Mouse (Mus musculus) liver, embryonic 14.5 days (tissue): ENCODE measurements around the gene Ccl24. TPM values are rescaled to one million over a fixed set of nuclear protein-coding genes. Genes with fewer than 3 reads are reported as not detected.

Source experiments
- ATAC-seq: fragments of 200-750 bp; cut with Nextera tagmentation; 2 replicates; pipeline ENCODE4 v1.8.0; 2017; ENCODE audit warnings: moderate number of reproducible peaks, mild to moderate bottlenecking, moderate library complexity; ENCODE audit not compliant: insufficient read depth
- DNase-seq, 3 experiments: peaks; one replicate each; pipeline ENCODE4 v3.0.0-alpha.2; 2012 to 2013; ENCODE audit warnings: low read depth in 3 of 3, low spot score in 3 of 3
- H3K27ac ChIP-seq: fragments of 300-500 bp; sonication (generic); 2 replicates; pipeline ENCODE4 v1.5.1; 2014; ENCODE audit warnings: moderate library complexity, mild to moderate bottlenecking, control low read depth, inconsistent platforms
- H3K27me3 ChIP-seq: fragments of 300-500 bp; sonication (generic); 2 replicates; pipeline ENCODE4 v1.6.1; 2014; ENCODE audit warnings: mild to moderate bottlenecking, low read length, moderate library complexity; ENCODE audit not compliant: control insufficient read depth, insufficient read depth
- H3K36me3 ChIP-seq: fragments of 300-500 bp; sonication (generic); replicated peaks from 2 replicates; pipeline ENCODE4 v1.6.1; 2014; ENCODE audit warnings: low read depth; ENCODE audit not compliant: control insufficient read depth, insufficient read depth
- H3K4me1 ChIP-seq, 2 experiments: fragments of 200-500 bp in 1 of 2; fragments of 300-500 bp in 1 of 2; sonication (generic) in 1 of 2; replicated peaks; 2 replicates each; pipeline ENCODE4 v1.6.1; 2012 to 2014; ENCODE audit warnings: antibody characterized with exemption in 1 of 2, inconsistent platforms in 1 of 2, low read length in 1 of 2; ENCODE audit not compliant: control insufficient read depth in 2 of 2, insufficient read depth in 2 of 2
- H3K4me2 ChIP-seq: fragments of 300-500 bp; sonication (generic); 2 replicates; pipeline ENCODE4 v1.6.1; 2014; ENCODE audit warnings: low read depth, mild to moderate bottlenecking, control low read depth, moderate library complexity
- H3K4me3 ChIP-seq, 2 experiments: fragments of 200-500 bp in 1 of 2; fragments of 300-500 bp in 1 of 2; sonication (generic) in 1 of 2; 2 replicates each; pipeline ENCODE4 v1.5.1; 2012 to 2014; ENCODE audit warnings: low read depth in 2 of 2, low read length in 2 of 2, mild to moderate bottlenecking in 2 of 2, control low read depth in 1 of 2, inconsistent platforms in 1 of 2, moderate library complexity in 1 of 2; ENCODE audit not compliant: insufficient read depth in 1 of 2
- H3K9ac ChIP-seq: fragments of 300-500 bp; sonication (generic); replicated peaks from 2 replicates; pipeline ENCODE4 v1.6.1; 2014; ENCODE audit warnings: mild to moderate bottlenecking, control low read depth, moderate library complexity
- H3K9me3 ChIP-seq: fragments of 300-500 bp; sonication (generic); 2 replicates; pipeline ENCODE4 v1.6.1; 2016; ENCODE audit warnings: low read length, mixed read lengths; ENCODE audit not compliant: control insufficient read depth
- CTCF ChIP-seq: IDR thresholded peaks from 2 replicates; pipeline ENCODE4 v1.5.1; 2016; ENCODE audit warnings: antibody characterized with exemption, low read depth, control low read depth
- EP300 ChIP-seq: IDR thresholded peaks from 2 replicates; pipeline ENCODE4 v1.6.1; 2016; ENCODE audit warnings: antibody characterized with exemption, low read depth
- WGBS: fragments of 180-500 bp; shearing (Covaris S2); extraction: QIAGEN DNeasy Blood & Tissue Kit; methylation state at CpG from one replicate; pipeline ENCODE4 v1.1.7; 2014; ENCODE audit not compliant: insufficient replicate concordance; 5-methylcytosine and 5-hydroxymethylcytosine counted together
- polyA plus RNA-seq, 2 experiments: library from polyadenylated mRNA; depleted of rRNA in 1 of 2; stranded (reverse) in 1 of 2; unstranded in 1 of 2; fragments of >200 nt; fragmentation: Nextera tagmentation in 1 of 2; extraction: Ambion mirVana in 1 of 2; gene quantifications; 2 replicates each; pipeline versions ENCODE4 v1.2.1 to v1.2.3; 2012 to 2014

The Ccl24 gene
- polyA plus RNA-seq, 2 experiments = 11.8 to 14.4 TPM

DNA sequence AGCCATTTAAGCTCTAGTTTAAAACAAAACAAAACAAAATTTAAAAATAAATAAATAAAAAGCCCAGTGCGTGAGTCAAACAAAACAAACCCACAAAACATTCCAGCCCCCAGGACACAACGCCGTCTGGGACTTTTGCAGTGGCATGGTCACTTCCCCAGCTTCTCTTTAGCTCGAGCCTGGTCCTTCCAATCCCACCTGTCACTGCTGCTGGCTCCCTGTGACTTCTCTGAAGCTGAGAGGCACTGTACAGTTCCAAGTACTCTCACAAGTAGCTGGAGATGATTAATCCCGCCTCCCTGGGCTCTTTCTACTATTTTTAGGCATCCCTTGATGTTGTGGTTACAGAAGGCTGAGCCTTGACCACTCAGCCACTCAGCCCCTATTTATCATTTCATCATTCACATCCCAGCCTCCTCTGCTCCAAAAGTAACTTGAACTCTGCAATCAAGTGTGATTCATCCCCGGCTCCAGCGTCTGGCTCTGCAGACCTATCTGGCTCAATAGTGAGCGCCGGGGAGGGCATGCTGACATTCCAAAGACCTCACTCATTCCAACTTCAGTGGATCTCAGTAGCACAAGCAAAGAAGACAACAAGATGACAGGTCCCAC is 50.6 kb downstream of the Ccl24 start:
- Histone ChIP-seq H3K27me3 (no peaks in the 10 kb centered on the region), H3K4me1 (no peaks in the 10 kb centered on the region), H3K9ac (no peak overlapping the region), H3K27ac (no peak overlapping the region), H3K9me3 (no peaks in the 10 kb centered on the region), H3K36me3 (no peaks in the 10 kb centered on the region), H3K4me2 (no peak overlapping the region), H3K4me3 (no peak overlapping the region)
- WGBS = 67% methylated on average over 9 of the region's 9 CpGs
- ATAC-seq (no peak), DNase-seq (no peak)
- TF ChIP-seq EP300 (no peak), CTCF (no peak)

Other genes starting within 250 kb of the Ccl24 start
- gene Fkbp6, start 223.0 kb downstream of the Ccl24 start, polyA plus RNA-seq (2012; rRNA removed) = 0.03 TPM in 2 replicates
- gene Fkbp6, start 223.0 kb downstream of the Ccl24 start, polyA plus RNA-seq (2014; fragmentation: Nextera tagmentation; extraction: Ambion mirVana) = not detected in 2 replicates
- not detected in 2 replicates for gene Trim50, start 219.8 kb downstream of the Ccl24 start, polyA plus RNA-seq (2012; rRNA removed)
- not detected in 2 replicates for gene Trim50, start 219.8 kb downstream of the Ccl24 start, polyA plus RNA-seq (2014; fragmentation: Nextera tagmentation; extraction: Ambion mirVana)
- gene Nsun5, start 203.1 kb downstream of the Ccl24 start, polyA plus RNA-seq (2012; rRNA removed) = 12.4 and 13.9 TPM in 2 replicates
- 10.5 and 12.9 TPM in 2 replicates for gene Nsun5, start 203.1 kb downstream of the Ccl24 start, polyA plus RNA-seq (2014; fragmentation: Nextera tagmentation; extraction: Ambion mirVana)
- 7.6 and 9.7 TPM in 2 replicates for gene Pom121, start 178.5 kb downstream of the Ccl24 start, polyA plus RNA-seq (2012; rRNA removed)
- gene Pom121, start 178.5 kb downstream of the Ccl24 start, polyA plus RNA-seq (2014; fragmentation: Nextera tagmentation; extraction: Ambion mirVana) = 5.4 and 7.0 TPM in 2 replicates
- gene Hip1, start 27.9 kb downstream of the Ccl24 start, polyA plus RNA-seq (2012; rRNA removed) = 1.5 and 2.2 TPM in 2 replicates
- gene Hip1, start 27.9 kb downstream of the Ccl24 start, polyA plus RNA-seq (2014; fragmentation: Nextera tagmentation; extraction: Ambion mirVana) = 2.8 and 2.9 TPM in 2 replicates
- not detected in 2 replicates for gene Ccl26, start 9.5 kb downstream of the Ccl24 start, polyA plus RNA-seq (2012; rRNA removed)
- not detected in 2 replicates for gene Ccl26, start 9.5 kb downstream of the Ccl24 start, polyA plus RNA-seq (2014; fragmentation: Nextera tagmentation; extraction: Ambion mirVana)
- 4.1 and 4.6 TPM in 2 replicates for gene Rhbdd2, start 59.6 kb upstream of the Ccl24 start, polyA plus RNA-seq (2012; rRNA removed)
- gene Rhbdd2, start 59.6 kb upstream of the Ccl24 start, polyA plus RNA-seq (2014; fragmentation: Nextera tagmentation; extraction: Ambion mirVana) = 7.8 and 8.3 TPM in 2 replicates
- gene Por, start 97.0 kb upstream of the Ccl24 start, polyA plus RNA-seq (2012; rRNA removed) = 21.7 and 27.7 TPM in 2 replicates
- 18.1 and 21.4 TPM in 2 replicates for gene Por, start 97.0 kb upstream of the Ccl24 start, polyA plus RNA-seq (2014; fragmentation: Nextera tagmentation; extraction: Ambion mirVana)
- gene Tmem120a, start 171.4 kb upstream of the Ccl24 start, polyA plus RNA-seq (2012; rRNA removed) = 5.4 and 5.7 TPM in 2 replicates
- gene Tmem120a, start 171.4 kb upstream of the Ccl24 start, polyA plus RNA-seq (2014; fragmentation: Nextera tagmentation; extraction: Ambion mirVana) = 15.2 and 16.0 TPM in 2 replicates
- 0.02 TPM in 1 of 2 replicates, not detected in the other for gene Styxl1, start 205.3 kb upstream of the Ccl24 start, polyA plus RNA-seq (2012; rRNA removed)
- gene Styxl1, start 205.3 kb upstream of the Ccl24 start, polyA plus RNA-seq (2014; fragmentation: Nextera tagmentation; extraction: Ambion mirVana) = not detected in 2 replicates
- 211 and 224 TPM in 2 replicates for gene Mdh2, start 205.4 kb upstream of the Ccl24 start, polyA plus RNA-seq (2012; rRNA removed)
- 307 and 326 TPM in 2 replicates for gene Mdh2, start 205.4 kb upstream of the Ccl24 start, polyA plus RNA-seq (2014; fragmentation: Nextera tagmentation; extraction: Ambion mirVana)
- gene Srrm3, start 233.8 kb upstream of the Ccl24 start, polyA plus RNA-seq (2012; rRNA removed) = 0.01 and 0.27 TPM in 2 replicates
- not detected in 2 replicates for gene Srrm3, start 233.8 kb upstream of the Ccl24 start, polyA plus RNA-seq (2014; fragmentation: Nextera tagmentation; extraction: Ambion mirVana)